Mouse (Mus musculus) stomach, embryonic 16.5 days (tissue): ENCODE data around the gene Mybpc3. TPM values are rescaled to one million over a fixed set of nuclear protein-coding genes. Genes with fewer than 3 reads are reported as not detected.
A peak's percentile ranks its signal among the peaks of the same experiment; 100 is the strongest.

Source experiments
- ATAC-seq: fragments of 200-750 bp; cut with Nextera tagmentation; 2 replicates; pipeline ENCODE4 v1.8.0; 2017; ENCODE audit warnings: moderate number of reproducible peaks, moderate TSS enrichment; ENCODE audit not compliant: insufficient read depth, low FRiP score
- H3K27ac ChIP-seq: fragments of 300-500 bp; sonication (generic); 2 replicates; pipeline ENCODE4 v1.5.1; 2014; ENCODE audit warnings: low read length
- H3K27me3 ChIP-seq: fragments of 300-500 bp; sonication (generic); 2 replicates; pipeline ENCODE4 v1.6.1; 2014; ENCODE audit warnings: low read length, control low read depth, mixed read lengths; ENCODE audit not compliant: control insufficient read depth, insufficient read depth
- H3K36me3 ChIP-seq: fragments of 300-500 bp; sonication (generic); 2 replicates; pipeline ENCODE4 v1.6.1; 2014; ENCODE audit warnings: low read length; ENCODE audit not compliant: control insufficient read depth, insufficient read depth
- H3K4me1 ChIP-seq: fragments of 300-500 bp; sonication (generic); 2 replicates; pipeline ENCODE4 v1.6.1; 2014; ENCODE audit warnings: low read length, control low read depth, mixed read lengths; ENCODE audit not compliant: control insufficient read depth, insufficient read depth
- H3K4me2 ChIP-seq: fragments of 300-500 bp; sonication (generic); 2 replicates; pipeline ENCODE4 v1.6.1; 2014; ENCODE audit warnings: low read depth, low read length, mixed read lengths
- H3K4me3 ChIP-seq: fragments of 300-500 bp; sonication (generic); replicated peaks from 2 replicates; pipeline ENCODE4 v1.5.1; 2014; ENCODE audit warnings: mild to moderate bottlenecking, low read length
- H3K9ac ChIP-seq: fragments of 300-500 bp; sonication (generic); 2 replicates; pipeline ENCODE4 v1.6.1; 2014; ENCODE audit warnings: low read length
- H3K9me3 ChIP-seq: fragments of 300-500 bp; sonication (generic); replicated peaks from 2 replicates; pipeline ENCODE4 v1.6.1; 2016; ENCODE audit warnings: low read length, control low read depth; ENCODE audit not compliant: control insufficient read depth
- WGBS: fragments of 180-500 bp; shearing (Covaris S2); extraction: QIAGEN DNeasy Blood & Tissue Kit; methylation state at CpG from one replicate; pipeline ENCODE4 v1.1.7; 2014; 5-methylcytosine and 5-hydroxymethylcytosine counted together
- polyA plus RNA-seq: library from polyadenylated mRNA; unstranded; fragments of >200 nt; fragmentation: Nextera tagmentation; extraction: Ambion mirVana; gene quantifications from 2 replicates; pipeline ENCODE4 v1.2.1, GENCODE M21; 2015

Gene Mybpc3
- polyA plus RNA-seq, 1 experiment from 2014 or later: 0.54 TPM

DNA sequence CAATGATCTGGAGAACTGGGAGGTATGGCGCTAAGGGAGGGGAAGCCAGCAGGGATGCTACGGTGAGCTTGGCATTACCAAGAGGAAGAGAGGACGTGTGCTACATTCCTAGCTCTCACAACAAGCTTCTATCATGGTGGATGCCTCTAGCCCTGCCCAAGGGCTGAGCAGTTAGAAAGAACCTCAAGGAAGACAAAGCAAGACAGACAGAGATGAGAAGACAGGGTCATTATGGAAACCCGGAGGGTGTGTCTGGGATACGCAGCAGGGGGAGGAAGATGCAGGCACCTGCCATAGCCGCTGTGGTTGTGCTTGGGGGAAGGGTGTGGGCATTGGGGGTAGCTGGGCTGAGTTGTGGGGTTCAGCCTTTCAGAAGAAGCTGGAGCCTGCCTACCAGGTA is 5.6 kb downstream of the Mybpc3 start:
- Histone ChIP-seq H3K9me3 (no peaks in the 10 kb centered on the region), H3K9ac (no peak overlapping the region), H3K4me1 (no peaks in the 10 kb centered on the region), H3K4me2 (no peak overlapping the region), H3K27me3 (no peaks in the 10 kb centered on the region), H3K36me3 (no peaks in the 10 kb centered on the region), H3K4me3 (no peak overlapping the region), H3K27ac (no peak overlapping the region)
- 79% methylated on average over 6 of the region's 6 CpGs for WGBS
- no peak for ATAC-seq

GRCm38 (mm10) chr2:91125101-91125500 is 7.2 kb downstream of the Mybpc3 start:
- H3K27ac ChIP-seq: no peak overlapping the region
- 87% methylated on average over 10 of the region's 10 CpGs for WGBS
- H3K4me3 ChIP-seq: no peak overlapping the region

DNA sequence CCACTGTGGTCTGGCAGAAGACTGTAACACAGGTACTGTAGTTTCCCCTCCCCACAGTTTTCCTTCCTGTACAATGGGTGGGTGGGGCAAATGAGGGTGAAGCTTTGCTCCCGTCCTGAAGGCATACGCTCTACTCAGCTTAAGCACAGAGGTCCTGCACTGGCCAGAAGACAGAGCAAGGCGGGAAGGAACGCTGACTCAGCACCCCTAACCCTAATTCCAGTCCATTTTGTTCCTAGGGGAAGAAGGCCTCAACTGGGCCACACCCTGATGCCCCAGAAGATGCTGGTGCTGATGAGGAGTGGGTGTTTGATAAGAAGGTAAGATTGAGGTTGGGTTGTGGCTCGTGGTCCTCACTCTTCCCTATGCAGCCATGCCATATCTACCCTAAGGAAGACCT is 10.8 kb downstream of the Mybpc3 start:
- Histone ChIP-seq H3K4me2 (no peak overlapping the region), H3K36me3 (no peaks in the 10 kb centered on the region), H3K9ac (no peak overlapping the region), H3K27me3 (no peaks in the 10 kb centered on the region), H3K27ac (no peak overlapping the region), H3K4me3 (no peak overlapping the region), H3K9me3 (no peaks in the 10 kb centered on the region), H3K4me1 (no peaks in the 10 kb centered on the region)
- WGBS: 76% methylated on average over 5 of the region's 5 CpGs
- no peak for ATAC-seq

More at GRCm38 (mm10) chr2:91125101-91125500, 7.2 kb downstream of the Mybpc3 start:
- Histone ChIP-seq H3K27me3 (no peaks in the 10 kb centered on the region), H3K9me3 (no peaks in the 10 kb centered on the region), H3K4me2 (no peak overlapping the region), H3K4me1 (no peaks in the 10 kb centered on the region), H3K9ac (no peak overlapping the region), H3K36me3 (no peaks in the 10 kb centered on the region)
- no peak for ATAC-seq

DNA sequence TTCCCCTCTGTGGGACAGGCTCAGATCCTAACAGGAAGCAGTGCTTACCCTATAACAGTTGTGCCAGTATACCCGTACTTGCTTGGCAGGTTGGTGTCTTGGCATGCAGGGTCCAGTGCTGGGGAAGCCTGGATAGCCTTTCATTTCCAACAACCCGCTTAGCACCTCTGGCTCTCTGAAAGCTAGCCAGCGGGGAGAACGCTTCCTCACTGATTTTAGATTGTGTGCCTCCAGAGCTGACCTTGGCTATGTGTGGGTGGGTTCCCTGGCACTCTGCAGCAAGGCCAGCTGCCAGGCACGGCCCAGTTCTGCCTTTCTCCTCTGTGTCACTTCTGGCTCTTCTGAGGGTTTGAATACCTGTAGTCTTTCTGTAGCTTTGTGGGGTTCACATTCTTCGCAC is 12.2 kb downstream of the Mybpc3 start:
- no peaks in the 10 kb centered on the region for H3K4me1 ChIP-seq
- H3K4me2 ChIP-seq: no peak overlapping the region
- H3K9me3 ChIP-seq: no peaks in the 10 kb centered on the region
- no peak overlapping the region for H3K4me3 ChIP-seq
- no peaks in the 10 kb centered on the region for H3K36me3 ChIP-seq
- WGBS: 86% methylated on average over 6 of the region's 6 CpGs
- no peak overlapping the region for H3K9ac ChIP-seq
- no peak overlapping the region for H3K27ac ChIP-seq
- H3K27me3 ChIP-seq: no peaks in the 10 kb centered on the region
- no peak for ATAC-seq

DNA sequence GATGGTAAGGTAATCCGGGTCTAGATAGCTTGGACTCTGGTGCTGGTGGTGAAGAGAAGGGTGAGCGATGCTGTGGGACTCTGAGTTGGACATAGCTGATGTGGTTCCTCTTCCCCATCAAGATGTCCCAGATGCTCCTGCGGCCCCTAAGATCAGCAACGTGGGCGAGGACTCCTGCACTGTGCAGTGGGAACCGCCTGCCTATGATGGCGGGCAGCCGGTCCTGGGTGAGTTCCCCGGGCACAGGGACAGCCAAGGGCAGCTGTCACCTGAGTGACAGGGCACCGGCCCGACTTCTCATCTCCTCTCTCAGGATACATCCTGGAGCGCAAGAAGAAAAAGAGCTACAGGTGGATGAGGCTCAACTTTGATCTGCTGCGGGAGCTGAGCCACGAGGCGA is 13.3 kb downstream of the Mybpc3 start:
- Histone ChIP-seq H3K27me3 (no peaks in the 10 kb centered on the region), H3K27ac (no peak overlapping the region), H3K4me1 (no peaks in the 10 kb centered on the region), H3K36me3 (no peaks in the 10 kb centered on the region), H3K9ac (no peak overlapping the region), H3K4me3 (no peak overlapping the region), H3K9me3 (no peaks in the 10 kb centered on the region), H3K4me2 (no peak overlapping the region)
- no peak for ATAC-seq
- 88% methylated on average over 15 of the region's 15 CpGs for WGBS

GRCm38 (mm10) chr2:91132035-91132434 is 14.1 kb downstream of the Mybpc3 start:
- H3K36me3 ChIP-seq: no peaks in the 10 kb centered on the region
- 51% methylated on average over 3 of the region's 3 CpGs for WGBS
- H3K27me3 ChIP-seq: no peaks in the 10 kb centered on the region
- H3K27ac ChIP-seq: 0 out of 2 replicates have a peak overlapping the region, but pooled peaks have one; percentile 9
- H3K4me2 ChIP-seq: no peak overlapping the region
- H3K9me3 ChIP-seq: no peaks in the 10 kb centered on the region
- no peak overlapping the region for H3K9ac ChIP-seq
- no peaks in the 10 kb centered on the region for H3K4me1 ChIP-seq
- no peak overlapping the region for H3K4me3 ChIP-seq
- no peak for ATAC-seq

- no peaks in the 10 kb centered on the region for H3K27me3 ChIP-seq
- H3K4me2 ChIP-seq: no peak overlapping the region
- no peaks in the 10 kb centered on the region for H3K9me3 ChIP-seq
- no peak overlapping the region for H3K4me3 ChIP-seq
- no peaks in the 10 kb centered on the region for H3K36me3 ChIP-seq
- H3K9ac ChIP-seq: no peak overlapping the region
- WGBS: 75% methylated on average over 11 of the region's 11 CpGs
- no peak overlapping the region for H3K27ac ChIP-seq
- no peak for ATAC-seq
- H3K4me1 ChIP-seq: no peaks in the 10 kb centered on the region; the same call in 1 of the 2 replicates
These were observed 18.8 kb downstream of the Mybpc3 start for GRCm38 (mm10) chr2:91136513-91137412.

DNA sequence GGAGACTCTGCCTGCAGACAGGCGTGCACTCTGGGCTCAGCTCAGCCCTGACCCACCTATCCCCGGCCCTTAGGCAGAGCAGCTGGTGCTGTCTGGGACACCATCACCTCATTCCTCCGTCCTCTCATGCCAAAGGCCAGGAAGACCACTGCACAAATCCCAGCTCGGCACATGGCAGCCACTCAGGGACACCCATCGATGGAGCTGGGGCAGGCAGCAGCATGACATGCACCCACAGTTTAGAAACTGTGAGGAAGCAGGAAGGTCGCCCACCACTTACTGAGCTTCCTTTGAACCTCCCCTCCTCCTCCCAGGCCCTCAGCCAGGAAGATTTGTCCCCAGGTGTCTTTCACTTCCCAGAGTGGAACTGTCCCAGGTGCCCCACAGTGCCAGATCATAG is 19.5 kb downstream of the Mybpc3 start:
- H3K4me2 ChIP-seq: no peak overlapping the region
- H3K27me3 ChIP-seq: no peaks in the 10 kb centered on the region
- H3K9me3 ChIP-seq: no peaks in the 10 kb centered on the region
- H3K27ac ChIP-seq: no peak overlapping the region; the same call in 1 of the 2 replicates
- no peak overlapping the region for H3K9ac ChIP-seq
- H3K4me3 ChIP-seq: no peak overlapping the region
- H3K4me1 ChIP-seq: no peaks in the 10 kb centered on the region; the same call in 1 of the 2 replicates
- ATAC-seq: no peak
- WGBS: 66% methylated on average over 6 of the region's 6 CpGs
- peaks cover 3% of the 10 kb centered on the region; the same call in 1 of the 2 replicates for H3K36me3 ChIP-seq

DNA sequence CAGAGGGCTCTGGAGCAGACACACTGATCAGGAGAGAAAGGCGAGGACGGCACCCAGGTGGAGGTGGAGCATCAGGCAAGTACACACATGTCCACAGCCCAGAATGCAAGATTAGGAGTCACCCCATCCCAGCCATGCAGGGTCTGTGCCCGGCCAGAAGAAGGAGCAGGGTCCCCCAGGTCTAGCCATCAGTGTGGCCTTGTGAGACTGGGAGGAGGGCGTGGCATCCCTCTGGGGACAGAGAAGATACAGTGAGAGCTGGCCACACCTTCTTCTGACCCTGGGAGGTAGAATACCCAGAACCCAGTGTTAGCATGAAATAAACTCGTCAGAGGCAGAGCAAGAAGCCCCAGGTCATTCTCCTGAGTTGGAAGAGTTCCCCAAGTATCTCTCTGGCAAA is 21.4 kb downstream of the Mybpc3 start:
- H3K4me1 ChIP-seq: no peaks in the 10 kb centered on the region; the same call in 1 of the 2 replicates
- H3K9ac ChIP-seq: no peak overlapping the region
- no peak overlapping the region for H3K4me2 ChIP-seq
- ATAC-seq: no peak
- H3K27me3 ChIP-seq: no peaks in the 10 kb centered on the region
- H3K9me3 ChIP-seq: no peaks in the 10 kb centered on the region
- H3K27ac ChIP-seq: no peak overlapping the region
- WGBS: 61% methylated on average over 5 of the region's 5 CpGs
- no peak overlapping the region for H3K4me3 ChIP-seq
- H3K36me3 ChIP-seq: peaks cover 8% of the 10 kb centered on the region; the same call in 1 of the 2 replicates
